Mouse (Mus musculus) neural tube, embryonic 10.5 days (tissue): Measurements from ENCODE around the gene Col27a1.

ENCODE experiments used
- DNase-seq: peaks from one replicate; pipeline ENCODE4 v3.0.0-alpha.2; 2017; ENCODE audit warnings: low spot score; ENCODE audit errors: extremely low spot score

Gene Col27a1

GRCm38 (mm10) chr4:63213907-63214621, at the start of gene Col27a1:
Col27a1 (plus strand) TSS chr4:63214004.
- peak; percentile 68 for DNase-seq

- no peak for DNase-seq
These were observed 48.2 kb upstream of the Col27a1 start for GRCm38 (mm10) chr4:63165636-63166035.

- no peak for DNase-seq
These were observed 47.5 kb upstream of the Col27a1 start for GRCm38 (mm10) chr4:63166323-63166722.

- DNase-seq = no peak
These were observed 43.7 kb upstream of the Col27a1 start for GRCm38 (mm10) chr4:63170061-63170460.

GRCm38 (mm10) chr4:63171122-63171521, 42.7 kb upstream of the Col27a1 start:
- DNase-seq = no peak

GRCm38 (mm10) chr4:63171969-63172685, 41.7 kb upstream of the Col27a1 start, which contains the start of gene Kif12:
Kif12 (minus strand) TSS chr4:63172131.
- DNase-seq = no peak

- DNase-seq = peak; percentile 55
These were observed 32.2 kb upstream of the Col27a1 start for GRCm38 (mm10) chr4:63181556-63181955.

- no peak for DNase-seq
These were observed 27.4 kb upstream of the Col27a1 start for GRCm38 (mm10) chr4:63186281-63186870.

GRCm38 (mm10) chr4:63191641-63192040, 22.2 kb upstream of the Col27a1 start:
- no peak for DNase-seq

- DNase-seq = no peak
These were observed 19.4 kb upstream of the Col27a1 start for GRCm38 (mm10) chr4:63194366-63194765.

- DNase-seq = no peak
These were observed 14.4 kb upstream of the Col27a1 start for GRCm38 (mm10) chr4:63199366-63199765.

GRCm38 (mm10) chr4:63203874-63204273, 9.9 kb upstream of the Col27a1 start:
- no peak for DNase-seq

- DNase-seq = no peak
These were observed 8.2 kb upstream of the Col27a1 start for GRCm38 (mm10) chr4:63205583-63205982.

- peak; percentile 87 for DNase-seq
These were observed 1.6 kb downstream of the Col27a1 start for GRCm38 (mm10) chr4:63215185-63215992.

- DNase-seq = peak; percentile 82
These were observed 2.3 kb downstream of the Col27a1 start for GRCm38 (mm10) chr4:63215993-63216531.

- DNase-seq = no peak
These were observed 2.8 kb downstream of the Col27a1 start for GRCm38 (mm10) chr4:63216566-63216965.

GRCm38 (mm10) chr4:63217513-63217912, 3.7 kb downstream of the Col27a1 start:
- DNase-seq = no peak

- no peak for DNase-seq
These were observed 5.3 kb downstream of the Col27a1 start for GRCm38 (mm10) chr4:63219059-63219458.

GRCm38 (mm10) chr4:63219635-63220034, 5.8 kb downstream of the Col27a1 start:
- no peak for DNase-seq

- no peak for DNase-seq
These were observed 7.5 kb downstream of the Col27a1 start for GRCm38 (mm10) chr4:63221096-63221958.
